Mouse (Mus musculus) C2C12 (cell line): ENCODE data around the gene Srpr.

Experiments
- CTCF ChIP-seq: IDR thresholded peaks from one replicate; pipeline ENCODE4 v1.5.1; 2011; ENCODE audit not compliant: control insufficient read depth, insufficient read depth, insufficient read length
- MAX ChIP-seq: IDR thresholded peaks from one replicate; pipeline ENCODE4 v1.6.1; 2011; ENCODE audit warnings: mild to moderate bottlenecking, control low read depth
- MYOD1 ChIP-seq: IDR thresholded peaks from one replicate; pipeline ENCODE4 v1.6.1; 2011; ENCODE audit warnings: low read depth; ENCODE audit not compliant: control insufficient read depth, insufficient read length
- MYOG ChIP-seq: IDR thresholded peaks from one replicate; pipeline ENCODE4 v1.6.1; 2011; ENCODE audit not compliant: control insufficient read depth, insufficient read length; ENCODE audit errors: extremely low read depth

- TF ChIP-seq MAX: no peak
- TF ChIP-seq CTCF: no peak
- no peak for TF ChIP-seq MYOD1
- no peak for TF ChIP-seq MYOG
These were observed 78.5 kb downstream of the Srpr start for GRCm38 (mm10) chr9:35278451-35278850.
